In the genomic region with DNA sequence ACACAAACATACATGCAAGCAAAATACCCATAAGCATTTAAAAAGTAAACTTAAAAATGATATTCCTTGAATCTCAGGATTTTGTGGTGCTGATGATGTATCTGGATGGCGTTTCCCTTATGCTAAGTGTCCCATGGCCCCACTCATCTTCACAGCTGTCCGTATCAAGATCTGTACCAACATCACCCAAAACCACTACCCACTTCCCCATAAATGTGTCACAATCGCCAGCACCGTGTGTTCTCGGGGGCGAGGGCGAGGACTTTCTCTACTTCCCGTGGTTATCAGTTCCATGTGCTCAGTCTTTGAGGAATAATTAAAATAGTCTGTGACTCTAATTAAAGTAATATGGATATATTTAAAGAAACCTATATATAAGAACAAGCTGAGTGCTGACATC, we compare ENCODE assay signal across 8 mouse cellular contexts.
"Had no signal": no experiment of that assay in that cellular context is flagged by ENCODE, and none has a peak within 500 bp of the region (broad histone marks: within the 10 kb centered on the region; RNA-seq: fewer than 3 reads in every experiment).

No protein-coding gene starts in this region.

- DNase-seq: kidney, adult 2 months; kidney, postnatal 25 days; layer of hippocampus, adult 9-11 months; liver, embryonic 13.5 days; lung, adult 2 months; thymus, adult 18-20 months; thymus, postnatal 36 days had no signal

- ATAC-seq: midbrain, embryonic 15.5 days had no signal
